In the genomic region with DNA sequence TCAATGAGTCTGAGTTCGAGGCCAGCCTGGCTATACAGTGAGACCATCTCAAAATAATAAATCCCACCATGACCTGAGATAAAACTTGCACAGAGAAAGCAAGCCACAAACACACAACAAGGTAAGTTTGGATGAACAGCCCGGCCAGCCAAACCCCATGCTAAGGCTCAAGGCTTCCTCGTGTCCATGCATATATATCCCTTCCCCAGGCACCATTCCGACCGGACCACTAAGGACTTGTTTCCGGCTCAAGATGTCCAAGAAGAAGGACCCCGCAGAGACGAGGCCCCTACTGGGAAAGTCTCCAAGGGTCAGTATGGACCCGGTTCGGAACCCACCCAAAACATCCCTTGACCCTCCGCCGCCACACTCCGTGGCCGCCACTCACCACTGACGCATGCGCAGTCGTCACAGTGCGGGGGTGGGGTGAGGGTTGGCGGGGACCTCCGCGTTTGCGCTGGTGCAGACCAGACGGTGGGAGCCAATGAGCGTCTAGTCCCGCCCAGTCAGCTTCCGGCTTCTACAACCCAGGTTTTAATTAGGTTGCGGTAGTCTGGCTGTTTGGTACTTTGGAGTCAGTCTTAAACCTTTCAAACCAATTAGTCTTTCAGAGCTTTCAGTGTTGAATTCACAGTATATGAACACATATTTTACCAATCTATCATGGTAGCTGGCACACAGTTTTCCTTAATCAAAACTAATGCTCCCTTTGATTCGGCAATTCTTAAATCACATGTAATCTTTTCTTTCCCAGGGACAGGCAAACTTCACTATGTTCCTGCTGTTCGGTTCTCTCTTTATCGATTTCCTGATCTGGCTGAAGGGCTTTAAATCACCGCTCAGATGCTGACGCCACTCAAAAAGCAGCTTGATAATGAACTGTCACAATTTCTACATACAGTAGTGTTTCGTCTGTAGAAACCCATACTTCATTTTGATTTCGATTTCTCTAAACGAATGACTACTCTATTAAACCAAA, we compare ENCODE assay signal across 8 mouse cellular contexts. TPM values are rescaled to one million over a fixed set of nuclear protein-coding genes. Genes with fewer than 3 reads are reported as not detected.
DNase-seq lines count a peak whose midpoint lies in the region; ATAC-seq lines count a peak whose summit lies in the region.

A gene (minus strand): TSS at position 458 of the 979 bp plus-strand sequence.

- DNase-seq in Muller cell, postnatal 12 days (ENCODE audit: inconsistent ontology term) = peak; percentile 96
- peak; percentile 97 for DNase-seq in cerebellum, adult 9-11 months
- peak; percentile 89 to 98 for DNase-seq in frontal cortex, adult 2 months (ENCODE audit: extremely low spot score in 1 of 2, low spot score in 1 of 2)
- DNase-seq in hindbrain, embryonic 11.5 days (ENCODE audit: low spot score) = peak; percentile 98
- DNase-seq in layer of hippocampus, postnatal 10 days (ENCODE audit: low spot score in 2 of 2) = peak; percentile 96 to 98
- DNase-seq in lung, postnatal 10 days = peak; percentile 98
- DNase-seq in ovary, postnatal 36 days (ENCODE audit: low spot score) = peak; percentile 96
- peak; percentile 95 for DNase-seq in thymus, postnatal 25 days

- no peak within 1 kb of the TSS for H3K27ac ChIP-seq in hindbrain, embryonic 11.5 days (ENCODE audit: low read depth, low read length)

- H3K4me3 ChIP-seq in hindbrain, embryonic 11.5 days (ENCODE audit: low read depth, low read length) = peak within 1 kb of the TSS; percentile 61

- H3K36me3 ChIP-seq in hindbrain, embryonic 11.5 days (ENCODE audit: control insufficient read depth, insufficient read depth, low read length) = no peaks in the 10 kb centered on the region

- H3K27me3 ChIP-seq in hindbrain, embryonic 11.5 days (ENCODE audit: control insufficient read depth, insufficient read depth, low read length) = no peaks in the 10 kb centered on the region

- peak within 1 kb of the TSS; percentile 71 for H3K9ac ChIP-seq in hindbrain, embryonic 11.5 days (ENCODE audit: low read depth, low read length)

- no peaks in the 10 kb centered on the region for H3K9me3 ChIP-seq in hindbrain, embryonic 11.5 days (ENCODE audit: control insufficient read depth, low read length)

- 12% methylated on average over 35 of the region's 35 CpGs for WGBS in hindbrain, embryonic 11.5 days

- H3K4me1 ChIP-seq in hindbrain, embryonic 11.5 days (replicated peaks; ENCODE audit: control insufficient read depth, insufficient read depth, low read length) = no peaks in the 10 kb centered on the region

- peak within 1 kb of the TSS; percentile 53 for H3K4me2 ChIP-seq in hindbrain, embryonic 11.5 days (replicated peaks; ENCODE audit: low read depth, low read length)

- ATAC-seq in hindbrain, embryonic 11.5 days (ENCODE audit: low FRiP score) = peak; percentile 99

RNA-seq across cellular contexts. Expression of the gene that starts here (rescaled TPM):
- polyA plus RNA-seq in frontal cortex, adult 2 months (2012; rRNA removed) = 40.9 and 43.0 TPM in 2 replicates
- 88.9 and 90.1 TPM in 2 replicates for polyA plus RNA-seq in hindbrain, embryonic 11.5 days (2014; fragmentation: Nextera tagmentation; extraction: Ambion mirVana)
- total RNA-seq in layer of hippocampus, postnatal 10 days (2021) = 10 to 100 TPM; 27.7 to 35.0 TPM
